Mouse (Mus musculus): ENCODE data around the gene Map2.

DNA sequence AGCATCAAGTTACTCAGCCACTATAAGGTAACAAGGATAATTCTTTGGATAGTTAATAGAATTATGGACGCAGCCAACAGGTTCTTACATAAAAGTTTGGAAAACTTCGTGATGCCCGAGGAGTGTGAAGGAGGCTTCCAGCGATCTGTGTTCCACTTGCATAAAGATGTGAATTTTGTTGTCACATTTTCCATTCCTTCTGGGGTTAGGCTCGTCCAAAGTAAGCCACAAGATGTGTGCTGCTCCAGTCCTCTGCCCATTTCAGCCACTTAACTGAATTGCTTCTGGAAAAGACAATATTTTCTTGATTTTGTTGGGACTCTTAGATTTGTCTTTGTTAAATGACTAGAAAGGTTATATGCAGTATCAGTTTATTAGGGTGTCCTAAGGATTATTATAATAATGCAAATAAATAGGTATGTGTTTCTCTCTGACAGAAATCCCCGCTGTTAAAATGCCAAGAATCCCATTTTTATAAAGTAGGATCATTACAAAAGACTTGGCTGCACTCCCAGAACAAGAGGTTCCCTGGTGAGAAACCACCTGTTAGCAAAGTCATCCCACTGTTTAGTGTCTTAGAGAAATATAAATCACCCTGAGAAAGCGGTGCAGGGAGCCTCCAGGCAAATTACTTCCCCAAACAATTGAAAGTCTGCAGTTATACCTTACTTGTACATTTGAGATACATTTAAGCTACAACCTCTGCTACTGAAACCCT is 36.2 kb downstream of the Map2 start:
- no peak for TF ChIP-seq POLR2A (IDR thresholded peaks at IDR 0.05; ENCODE audit: borderline replicate concordance, extremely low read depth, low read depth, low read length)
- no peak for TF ChIP-seq CTCF (IDR thresholded peaks at IDR 0.05; ENCODE audit: insufficient read depth, low read length)

Data from lung, adult 2 months (tissue).